Mouse (Mus musculus): ENCODE results near the gene Egfl7. TPM values are rescaled to one million over a fixed set of nuclear protein-coding genes. Genes with fewer than 3 reads are reported as not detected.

The Egfl7 gene
- polyA plus RNA-seq, 1 experiment, result 3.6 TPM

DNA sequence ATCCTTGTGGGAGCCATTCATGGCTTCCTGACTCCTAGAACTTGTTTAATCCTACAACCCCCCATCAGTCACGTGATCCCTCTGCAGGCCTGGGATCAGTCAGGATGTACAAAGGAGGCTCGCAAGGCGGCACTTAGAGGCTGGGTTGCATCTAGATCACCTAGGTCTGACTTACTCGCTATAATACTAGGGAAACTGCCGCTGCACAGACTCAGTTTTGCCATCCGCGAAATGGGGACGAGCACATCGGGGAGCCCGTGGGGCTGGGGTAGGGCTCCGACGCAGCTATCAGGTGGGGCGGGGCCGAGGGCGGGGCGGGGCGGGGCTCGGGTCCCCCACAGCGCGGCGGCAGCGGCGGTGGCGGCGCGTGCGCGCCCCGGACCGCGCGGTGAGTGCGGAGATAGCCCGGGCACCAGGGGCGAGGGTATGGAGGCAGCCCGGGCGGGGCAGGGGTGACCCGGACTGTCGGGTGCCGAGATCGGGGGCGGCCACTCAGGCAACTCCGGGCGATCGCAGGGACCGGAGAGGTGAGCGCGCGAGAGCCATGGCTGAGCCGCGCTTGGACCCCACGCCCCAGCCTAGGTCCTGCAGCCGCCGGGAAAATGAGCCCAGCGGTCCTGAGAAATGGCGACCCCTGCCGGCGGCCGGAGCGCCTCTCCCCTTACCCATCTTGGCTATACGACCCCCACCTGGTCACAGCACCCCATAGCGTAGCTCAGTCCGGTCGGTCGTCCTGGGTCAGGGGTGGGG, 6.7 kb downstream of the Egfl7 start, which contains the start of gene Gm20532:
Gene Gm20532, plus strand, starts transcription at position 346 of the 750 bp plus-strand sequence.
- TF ChIP-seq GATA1 (IDR thresholded peaks at IDR 0.05; ENCODE audit: low read length) (no peak), TAL1 (IDR thresholded peaks at IDR 0.05; ENCODE audit: low read length) (no peak)
- H3K4me1 ChIP-seq (ENCODE audit: control insufficient read depth), result peaks cover 36% of the 10 kb centered on the region
- no peaks in the 10 kb centered on the region for H3K9me3 ChIP-seq (ENCODE audit: control insufficient read depth, low read length)
- H3K27me3 ChIP-seq (ENCODE audit: control insufficient read depth), result peaks cover 23% of the 10 kb centered on the region
- H3K36me3 ChIP-seq (ENCODE audit: control insufficient read depth), result peaks cover 12% of the 10 kb centered on the region; the same call in 1 of the 2 replicates
- peak within 1 kb of the TSS; percentile 65 for H3K4me3 ChIP-seq (replicated peaks)

GRCm38 (mm10) chr2:26587044-26587405, 7.2 kb downstream of the Egfl7 start:
- peaks cover 23% of the 10 kb centered on the region for H3K27me3 ChIP-seq (ENCODE audit: control insufficient read depth)
- TF ChIP-seq GATA1 (IDR thresholded peaks at IDR 0.05; ENCODE audit: low read length) (no peak), TAL1 (IDR thresholded peaks at IDR 0.05; ENCODE audit: low read length) (no peak)
- no peaks in the 10 kb centered on the region for H3K9me3 ChIP-seq (ENCODE audit: control insufficient read depth, low read length)
- H3K4me1 ChIP-seq (ENCODE audit: control insufficient read depth), result peaks cover 36% of the 10 kb centered on the region
- H3K4me3 ChIP-seq (replicated peaks), result peak overlapping the region; percentile 65
- H3K36me3 ChIP-seq (ENCODE audit: control insufficient read depth), result peaks cover 15% of the 10 kb centered on the region; the same call in 1 of the 2 replicates

- Histone ChIP-seq H3K27me3 (ENCODE audit: control insufficient read depth) (peaks cover 16% of the 10 kb centered on the region), H3K4me3 (replicated peaks) (no peak overlapping the region), H3K9me3 (ENCODE audit: control insufficient read depth, low read length) (no peaks in the 10 kb centered on the region), H3K4me1 (ENCODE audit: control insufficient read depth) (peaks cover 34% of the 10 kb centered on the region), H3K36me3 (ENCODE audit: control insufficient read depth) (peaks cover 26% of the 10 kb centered on the region)
- TF ChIP-seq GATA1 (IDR thresholded peaks at IDR 0.05; ENCODE audit: low read length), result no peak
- TF ChIP-seq TAL1 (IDR thresholded peaks at IDR 0.05; ENCODE audit: low read length), result no peak
Observed at GRCm38 (mm10) chr2:26588573-26588972, 8.8 kb downstream of the Egfl7 start.

DNA sequence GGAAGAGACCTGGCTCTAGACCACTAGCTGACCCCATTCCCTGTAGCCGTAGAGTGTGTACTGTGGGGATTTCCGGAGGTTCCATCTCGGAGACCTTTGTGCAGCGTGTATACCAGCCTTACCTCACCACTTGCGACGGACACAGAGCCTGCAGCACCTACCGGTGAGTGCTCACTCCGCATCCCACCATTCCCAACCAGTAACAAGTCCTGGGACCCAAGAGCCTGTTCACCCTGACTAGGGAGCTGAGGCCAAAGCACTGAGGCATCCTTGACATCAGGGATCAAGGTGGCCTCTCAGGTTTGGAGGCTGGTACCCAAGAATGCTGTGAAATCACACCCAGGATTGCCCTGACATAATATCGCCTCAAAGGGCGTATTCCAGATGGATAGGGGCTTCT, 9.5 kb downstream of the Egfl7 start:
- H3K4me1 ChIP-seq (ENCODE audit: control insufficient read depth), result peaks cover 31% of the 10 kb centered on the region
- H3K4me3 ChIP-seq (replicated peaks), result no peak overlapping the region
- H3K36me3 ChIP-seq (ENCODE audit: control insufficient read depth), result peaks cover 30% of the 10 kb centered on the region
- H3K9me3 ChIP-seq (ENCODE audit: control insufficient read depth, low read length), result no peaks in the 10 kb centered on the region
- no peak for TF ChIP-seq TAL1 (IDR thresholded peaks at IDR 0.05; ENCODE audit: low read length)
- no peak for TF ChIP-seq GATA1 (IDR thresholded peaks at IDR 0.05; ENCODE audit: low read length)
- H3K27me3 ChIP-seq (ENCODE audit: control insufficient read depth), result peaks cover 11% of the 10 kb centered on the region

DNA sequence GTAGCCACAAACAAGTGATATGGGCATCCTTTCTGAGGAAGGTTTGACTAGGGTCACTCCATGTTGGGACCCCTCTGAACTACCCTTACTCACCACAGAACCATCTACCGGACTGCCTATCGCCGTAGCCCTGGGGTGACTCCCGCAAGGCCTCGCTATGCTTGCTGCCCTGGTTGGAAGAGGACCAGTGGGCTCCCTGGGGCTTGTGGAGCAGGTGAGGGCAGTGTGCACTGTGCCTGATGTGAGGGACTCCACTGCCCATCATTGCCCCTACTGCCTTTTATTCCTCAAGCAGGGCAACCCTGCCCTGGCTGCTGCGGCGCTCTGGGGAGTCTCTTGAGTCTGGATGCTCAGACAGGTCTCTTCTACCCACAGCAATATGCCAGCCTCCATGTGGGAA, 10.5 kb downstream of the Egfl7 start:
- peaks cover 33% of the 10 kb centered on the region for H3K4me1 ChIP-seq (ENCODE audit: control insufficient read depth)
- peaks cover 32% of the 10 kb centered on the region for H3K36me3 ChIP-seq (ENCODE audit: control insufficient read depth)
- peaks cover 6% of the 10 kb centered on the region for H3K27me3 ChIP-seq (ENCODE audit: control insufficient read depth)
- no peaks in the 10 kb centered on the region for H3K9me3 ChIP-seq (ENCODE audit: control insufficient read depth, low read length)
- H3K4me3 ChIP-seq (replicated peaks), result no peak overlapping the region
- TF ChIP-seq TAL1 (IDR thresholded peaks at IDR 0.05; ENCODE audit: low read length), result no peak
- no peak for TF ChIP-seq GATA1 (IDR thresholded peaks at IDR 0.05; ENCODE audit: low read length)

- Histone ChIP-seq H3K4me3 (replicated peaks) (no peak overlapping the region), H3K27me3 (ENCODE audit: control insufficient read depth) (no peaks in the 10 kb centered on the region), H3K4me1 (ENCODE audit: control insufficient read depth) (peaks cover 29% of the 10 kb centered on the region), H3K9me3 (ENCODE audit: control insufficient read depth, low read length) (no peaks in the 10 kb centered on the region), H3K36me3 (ENCODE audit: control insufficient read depth) (peaks cover 36% of the 10 kb centered on the region)
- no peak for TF ChIP-seq TAL1 (IDR thresholded peaks at IDR 0.05; ENCODE audit: low read length)
- TF ChIP-seq GATA1 (IDR thresholded peaks at IDR 0.05; ENCODE audit: low read length), result no peak
Observed at GRCm38 (mm10) chr2:26590962-26591361, 11.1 kb downstream of the Egfl7 start.

- Histone ChIP-seq H3K27me3 (ENCODE audit: control insufficient read depth) (no peaks in the 10 kb centered on the region), H3K9me3 (ENCODE audit: control insufficient read depth, low read length) (no peaks in the 10 kb centered on the region), H3K4me1 (ENCODE audit: control insufficient read depth) (peaks cover 25% of the 10 kb centered on the region), H3K36me3 (ENCODE audit: control insufficient read depth) (peaks cover 36% of the 10 kb centered on the region), H3K4me3 (replicated peaks) (no peak overlapping the region)
- TF ChIP-seq TAL1 (IDR thresholded peaks at IDR 0.05; ENCODE audit: low read length) (no peak), GATA1 (IDR thresholded peaks at IDR 0.05; ENCODE audit: low read length) (no peak)
Observed at GRCm38 (mm10) chr2:26591416-26591815, 11.6 kb downstream of the Egfl7 start.

DNA sequence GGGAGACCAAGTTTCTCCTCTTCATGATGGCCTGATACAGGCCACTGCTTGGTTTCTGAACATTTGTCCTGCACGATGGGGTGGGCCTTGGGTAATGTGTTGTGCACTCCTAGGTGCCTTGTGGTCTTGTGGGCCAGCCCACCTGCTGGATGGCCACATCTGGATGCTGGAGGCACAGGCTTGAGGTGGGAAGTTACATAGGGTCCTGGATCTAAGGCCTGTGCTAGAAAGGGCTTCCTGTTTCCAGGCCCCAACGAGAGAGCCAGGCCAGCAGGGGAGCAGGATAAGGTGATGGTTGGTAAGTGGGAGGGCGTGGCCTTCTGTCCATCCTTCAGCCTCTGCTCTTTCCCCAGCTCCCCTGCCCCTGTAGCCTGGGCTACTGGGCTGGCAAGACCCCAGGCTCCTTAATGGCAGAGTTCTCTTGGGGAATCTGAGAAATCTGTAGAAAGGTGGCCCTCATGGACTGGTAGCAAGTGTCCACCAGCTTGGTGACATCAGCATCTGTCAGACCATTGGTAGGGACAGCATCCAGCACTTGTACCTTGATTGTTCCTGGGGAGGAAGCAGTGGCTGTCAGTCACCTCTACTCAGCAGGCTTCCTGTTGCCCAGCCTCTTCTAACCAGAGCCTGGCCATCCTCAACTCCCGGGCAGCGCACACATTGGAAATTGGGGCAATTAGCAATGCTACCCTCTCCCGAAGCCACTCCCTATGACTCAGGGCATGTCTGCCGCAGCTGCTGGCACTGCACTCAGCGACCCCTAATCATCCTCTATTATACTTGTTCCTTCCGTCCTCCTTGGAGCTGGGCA, 13.6 kb downstream of the Egfl7 start:
- TF ChIP-seq GATA1 (IDR thresholded peaks at IDR 0.05; ENCODE audit: low read length) (no peak), TAL1 (IDR thresholded peaks at IDR 0.05; ENCODE audit: low read length) (no peak)
- H3K4me3 ChIP-seq (replicated peaks), result no peak overlapping the region
- H3K27me3 ChIP-seq (ENCODE audit: control insufficient read depth), result no peaks in the 10 kb centered on the region
- peaks cover 5% of the 10 kb centered on the region; the same call in 1 of the 2 replicates for H3K4me1 ChIP-seq (ENCODE audit: control insufficient read depth)
- no peaks in the 10 kb centered on the region for H3K9me3 ChIP-seq (ENCODE audit: control insufficient read depth, low read length)
- H3K36me3 ChIP-seq (ENCODE audit: control insufficient read depth), result peaks cover 36% of the 10 kb centered on the region

DNA sequence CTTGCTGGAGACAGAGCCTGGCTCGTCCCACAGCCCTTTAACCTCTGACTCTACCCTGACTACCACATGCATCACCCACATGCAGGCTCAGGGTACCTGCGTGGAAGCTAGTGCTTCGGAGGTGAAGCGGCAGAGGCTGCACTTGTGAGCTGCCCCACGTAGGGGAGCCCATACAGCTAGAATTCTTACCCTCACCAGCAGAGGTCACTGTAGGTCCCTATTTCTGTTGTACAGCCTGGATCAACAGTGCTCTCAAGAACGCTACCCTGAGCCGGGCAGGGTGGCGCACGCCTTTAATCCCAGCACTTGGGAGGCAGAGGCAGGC, 14.2 kb downstream of the Egfl7 start:
- no peaks in the 10 kb centered on the region for H3K27me3 ChIP-seq (ENCODE audit: control insufficient read depth)
- no peak overlapping the region for H3K4me3 ChIP-seq (replicated peaks)
- H3K4me1 ChIP-seq (ENCODE audit: control insufficient read depth), result peaks cover 3% of the 10 kb centered on the region; the same call in 1 of the 2 replicates
- peaks cover 36% of the 10 kb centered on the region for H3K36me3 ChIP-seq (ENCODE audit: control insufficient read depth)
- no peaks in the 10 kb centered on the region for H3K9me3 ChIP-seq (ENCODE audit: control insufficient read depth, low read length)
- TF ChIP-seq GATA1 (IDR thresholded peaks at IDR 0.05; ENCODE audit: low read length) (no peak), TAL1 (IDR thresholded peaks at IDR 0.05; ENCODE audit: low read length) (no peak)
